Mouse (Mus musculus) thymus, postnatal 36 days (tissue): ENCODE results near the gene Hspb6.

Experiments
- DNase-seq, 2 experiments: peaks; one replicate each; pipeline ENCODE4 v3.0.0; 2022; ENCODE audit warnings: mixed read lengths in 2 of 2

The Hspb6 gene

GRCm38 (mm10) chr7:30587842-30588667, 36.1 kb downstream of the Hspb6 start:
- DNase-seq: peak in 1 of 2 experiments; percentile 65

DNA sequence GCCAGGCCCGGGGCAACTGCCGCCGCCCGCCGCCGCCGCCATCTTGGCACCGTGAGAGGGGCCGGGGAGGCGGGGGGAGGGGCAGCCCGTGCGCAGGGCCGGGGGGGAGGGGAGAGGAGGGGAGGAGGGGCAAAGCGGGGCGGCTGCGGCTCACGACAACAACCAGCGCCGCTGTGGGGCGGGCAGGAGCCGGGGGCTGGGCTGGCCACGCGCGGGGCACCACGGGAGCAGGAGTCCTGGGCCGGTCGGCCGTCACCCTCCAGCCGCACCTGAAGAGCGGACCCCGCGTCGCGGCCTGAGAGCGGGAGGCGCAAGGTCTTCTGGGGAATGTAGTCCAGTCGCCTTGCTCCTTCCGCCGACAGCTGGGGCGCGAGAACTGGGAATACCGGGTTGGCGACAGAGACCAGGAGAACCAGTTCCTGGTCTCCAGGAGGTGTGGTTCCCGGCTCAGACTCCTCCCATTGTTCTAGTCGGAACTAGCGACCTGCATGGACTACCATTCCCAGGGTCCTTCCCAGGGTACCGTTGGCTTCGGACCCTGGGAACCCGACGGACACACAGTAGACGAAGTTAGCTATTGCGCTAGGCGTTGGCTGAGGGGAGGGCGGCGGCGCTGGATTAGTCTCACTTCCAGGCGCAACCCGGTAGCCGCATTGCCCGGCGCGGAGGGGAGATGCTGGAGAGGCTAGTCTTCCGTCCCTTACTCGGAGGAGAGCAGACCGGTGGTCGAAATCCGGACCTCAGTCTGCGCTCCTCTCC, 36.9 kb downstream of the Hspb6 start, which contains the start of gene Kmt2b:
Gene Kmt2b, minus strand, starts transcription at position 51 of the 759 bp plus-strand sequence.
- DNase-seq: peak; percentile 91 to 96

DNA sequence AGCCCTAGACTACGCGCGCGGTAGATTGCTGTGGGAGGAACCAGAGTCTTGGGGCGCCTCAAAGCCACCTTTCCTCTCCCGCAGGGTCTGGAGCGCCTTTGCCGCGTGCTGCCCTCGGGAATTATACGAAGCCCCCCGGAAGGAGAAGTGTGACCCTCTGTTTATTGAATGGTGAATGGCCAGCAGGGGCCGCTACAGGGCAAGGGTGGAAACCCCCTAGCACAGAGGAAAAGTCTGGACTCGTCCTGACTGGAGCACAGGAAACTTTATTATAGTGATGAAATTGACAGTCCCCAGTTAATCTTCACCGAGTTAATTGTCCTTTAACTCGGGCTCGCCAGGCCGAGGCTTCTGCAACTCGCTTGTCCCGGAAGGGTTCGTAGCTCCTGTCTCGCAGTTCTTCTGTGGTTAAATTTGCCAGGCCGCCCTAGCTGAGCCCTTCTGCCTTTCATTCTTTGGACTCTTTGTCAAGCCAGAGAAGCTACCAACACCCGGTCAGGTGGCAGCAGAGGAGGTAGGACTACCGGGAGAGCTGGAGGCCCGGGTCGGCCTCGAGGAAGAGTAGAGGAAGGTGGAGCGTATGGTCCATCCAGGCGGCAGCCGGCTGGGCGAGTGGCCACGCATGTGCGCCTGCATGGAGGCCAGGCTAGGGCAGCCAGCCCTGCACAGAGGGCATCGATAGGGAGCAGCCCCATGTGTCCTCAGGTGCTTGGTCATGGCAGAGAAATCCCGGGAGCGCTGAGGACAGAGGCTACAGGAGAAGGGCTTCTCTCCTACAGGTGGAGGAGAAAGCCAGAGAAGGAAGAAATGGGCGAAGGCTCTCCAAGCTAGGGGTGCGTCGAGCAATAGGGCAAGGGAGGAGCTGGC, 37.7 kb downstream of the Hspb6 start:
- peak; percentile 82 to 85 for DNase-seq

- DNase-seq: no peak
Measured at GRCm38 (mm10) chr7:30590927-30591604, 39.1 kb downstream of the Hspb6 start.

DNA sequence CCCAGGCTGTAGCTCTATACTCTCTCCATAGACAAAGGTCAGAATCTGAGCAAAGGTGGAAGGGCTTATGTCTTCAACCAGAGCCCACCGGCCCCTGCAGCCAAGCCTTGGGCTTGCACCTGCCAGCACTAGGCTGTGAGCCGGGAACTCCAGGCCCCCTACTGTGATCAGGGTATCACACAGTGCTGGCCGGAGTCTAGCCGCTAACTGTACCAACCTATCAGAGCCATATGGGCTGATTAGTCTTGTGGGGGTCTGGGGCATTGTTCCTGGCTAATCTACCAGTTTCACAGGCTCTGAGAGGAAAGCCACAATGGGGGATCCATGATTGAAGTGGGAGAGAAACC, 39.6 kb downstream of the Hspb6 start:
- no peak for DNase-seq

GRCm38 (mm10) chr7:30592772-30593423, 40.9 kb downstream of the Hspb6 start:
- DNase-seq: no peak

GRCm38 (mm10) chr7:30593579-30594509, 41.9 kb downstream of the Hspb6 start:
- no peak for DNase-seq

GRCm38 (mm10) chr7:30594510-30595024, 42.6 kb downstream of the Hspb6 start:
- DNase-seq: no peak

DNA sequence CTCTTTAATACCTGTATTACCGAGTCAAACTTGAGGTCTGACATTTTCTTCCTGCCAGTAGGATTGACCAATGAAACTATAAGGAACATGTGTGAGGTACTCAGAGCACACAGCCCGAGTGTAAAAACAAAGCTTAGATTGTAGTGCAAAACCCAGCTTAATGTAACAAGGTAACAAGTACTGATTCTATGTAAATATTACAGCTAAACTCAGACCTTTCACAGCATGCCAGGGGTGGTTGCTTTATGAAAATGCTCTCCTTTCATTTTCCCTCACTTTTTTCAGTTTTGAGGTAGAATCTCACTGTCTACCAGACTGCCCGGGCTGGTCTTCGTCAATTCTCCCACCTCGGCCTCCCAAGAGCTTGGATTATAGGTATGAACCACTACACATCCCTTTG, 44.1 kb downstream of the Hspb6 start:
- DNase-seq: no peak

DNA sequence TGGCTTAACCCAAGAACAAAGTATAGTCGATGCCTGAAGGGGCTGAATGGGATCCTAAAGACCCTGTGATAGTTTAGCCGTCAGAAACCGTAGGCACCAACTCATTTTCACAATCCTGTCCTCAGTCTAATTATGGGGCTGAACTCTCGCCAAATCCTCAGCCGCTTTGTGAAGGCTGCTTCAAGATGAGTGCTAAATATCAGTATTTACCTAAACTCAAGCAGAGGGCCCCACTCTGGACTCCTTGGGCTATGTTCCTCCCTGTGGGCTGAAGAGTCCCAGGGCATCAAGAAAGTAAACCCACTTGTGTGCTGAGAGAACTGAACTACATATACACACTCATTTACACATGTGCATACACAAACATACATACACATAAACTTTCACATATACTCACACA, 44.8 kb downstream of the Hspb6 start:
- no peak for DNase-seq

- DNase-seq: no peak
Measured at GRCm38 (mm10) chr7:30598786-30599185, 46.8 kb downstream of the Hspb6 start, which contains the start of gene Zbtb32. Zbtb32 (minus strand) TSS chr7:30598909.

GRCm38 (mm10) chr7:30599933-30600353, 48.0 kb downstream of the Hspb6 start:
- DNase-seq: peak; percentile 54 to 71

- DNase-seq: no peak
Measured at GRCm38 (mm10) chr7:30600651-30601050, 48.7 kb downstream of the Hspb6 start.

- no peak for DNase-seq
Measured at GRCm38 (mm10) chr7:30602583-30602982, 50.6 kb downstream of the Hspb6 start.

- DNase-seq: no peak
Measured at GRCm38 (mm10) chr7:30604424-30604823, 52.4 kb downstream of the Hspb6 start.

GRCm38 (mm10) chr7:30604944-30605343, 53.0 kb downstream of the Hspb6 start:
- DNase-seq: no peak
